Comparison of ENCODE assay signal across 18 mouse cellular contexts in genomic region chr4:124774429-124774828, GRCm38 (mm10). TPM values are rescaled to one million over a fixed set of nuclear protein-coding genes. Genes with fewer than 3 reads are reported as not detected.
DNase-seq lines count a peak whose midpoint lies in the region; ATAC-seq and TF ChIP-seq lines count a peak whose summit lies in the region.
"Had no signal": no experiment of that assay in that cellular context is flagged by ENCODE, and none has a peak within 500 bp of the region (broad histone marks: within the 10 kb centered on the region; RNA-seq: fewer than 3 reads in every experiment).

No protein-coding gene starts in this region.

- peaks cover 8% of the 10 kb centered on the region; the same call in 1 of the 2 replicates for H3K36me3 ChIP-seq in stomach, embryonic 15.5 days
- peaks cover 5% of the 10 kb centered on the region; the same call in 1 of the 2 replicates for H3K36me3 ChIP-seq in stomach, postnatal 0 days (ENCODE audit: control insufficient read depth, insufficient read depth, low read length)
- peaks cover 74% of the 10 kb centered on the region for H3K36me3 ChIP-seq in erythroblast, embryonic 14.5 days (ENCODE audit: control insufficient read depth)
- H3K36me3 ChIP-seq in liver, embryonic 16.5 days (ENCODE audit: control insufficient read depth, insufficient read depth): peaks cover 6% of the 10 kb centered on the region

- 53% methylated on average over 2 of the region's 2 CpGs for WGBS in stomach, embryonic 15.5 days
- WGBS in stomach, postnatal 0 days: 70% methylated on average over 2 of the region's 2 CpGs
- 20% methylated on average over 2 of the region's 2 CpGs for WGBS in liver, embryonic 16.5 days (ENCODE audit: insufficient replicate concordance)

- H3K27ac ChIP-seq in stomach, embryonic 15.5 days: no peak overlapping the region
- no peak overlapping the region for H3K27ac ChIP-seq in stomach, postnatal 0 days (replicated peaks)
- H3K27ac ChIP-seq in liver, embryonic 16.5 days (ENCODE audit: low read length): peak overlapping the region; percentile 95
- H3K27ac ChIP-seq: hindbrain, embryonic 10.5 days; macrophage; midbrain, embryonic 15.5 days had no signal

- H3K9ac ChIP-seq in stomach, embryonic 15.5 days: no peak overlapping the region
- no peak overlapping the region for H3K9ac ChIP-seq in stomach, postnatal 0 days (ENCODE audit: low read length)
- peak overlapping the region; percentile 57 for H3K9ac ChIP-seq in liver, embryonic 16.5 days (ENCODE audit: low read depth, low read length)
- H3K9ac ChIP-seq: midbrain, embryonic 15.5 days had no signal

- no peak for DNase-seq in stomach, postnatal 0 days (ENCODE audit: low spot score)
- DNase-seq in cerebellum, postnatal 14 days: no peak
- no peak for DNase-seq in cerebellum, adult 11-12 months
- no peak for DNase-seq in cerebellum, postnatal 36 days
- DNase-seq: adrenal gland, postnatal 25 days; cerebellum, adult 2 months; gastrocnemius, postnatal 10 days; kidney, adult 11 months; kidney, postnatal 25 days; left cerebral cortex, postnatal 4 days; lung, adult 2 months; thymus, adult 2 months had no signal

- no peaks in the 10 kb centered on the region for H3K9me3 ChIP-seq in stomach, embryonic 15.5 days
- no peaks in the 10 kb centered on the region for H3K9me3 ChIP-seq in stomach, postnatal 0 days (ENCODE audit: control insufficient read depth, low read length)
- H3K9me3 ChIP-seq in erythroblast, embryonic 14.5 days (ENCODE audit: control insufficient read depth, low read length): no peaks in the 10 kb centered on the region
- H3K9me3 ChIP-seq in liver, embryonic 16.5 days (replicated peaks; ENCODE audit: control insufficient read depth, low read length): no peaks in the 10 kb centered on the region
- H3K9me3 ChIP-seq: hindbrain, embryonic 10.5 days; midbrain, embryonic 15.5 days had no signal

- TF ChIP-seq CTCF in stomach, postnatal 0 days (IDR thresholded peaks at IDR 0.05; ENCODE audit: low read depth): no peak

- H3K4me2 ChIP-seq in stomach, embryonic 15.5 days: no peak overlapping the region
- no peak overlapping the region for H3K4me2 ChIP-seq in stomach, postnatal 0 days (replicated peaks; ENCODE audit: low read depth)
- H3K4me2 ChIP-seq in liver, embryonic 16.5 days (ENCODE audit: low read depth, low read length): peak overlapping the region; percentile 68
- H3K4me2 ChIP-seq: midbrain, embryonic 15.5 days had no signal

- ATAC-seq in stomach, embryonic 15.5 days (ENCODE audit: insufficient read depth, low FRiP score, low read depth): peak; percentile 77; the same call in 1 of the 2 replicates
- ATAC-seq in stomach, postnatal 0 days (ENCODE audit: low FRiP score, low TSS enrichment): no peak
- ATAC-seq in liver, embryonic 16.5 days (ENCODE audit: low read depth): peak; percentile 97
- ATAC-seq: midbrain, embryonic 15.5 days had no signal

- H3K4me3 ChIP-seq in stomach, embryonic 15.5 days (replicated peaks): no peak overlapping the region
- H3K4me3 ChIP-seq in stomach, postnatal 0 days (ENCODE audit: low read depth, low read length): no peak overlapping the region
- peak overlapping the region; percentile 47 for H3K4me3 ChIP-seq in erythroblast, embryonic 14.5 days (replicated peaks)
- H3K4me3 ChIP-seq in liver, embryonic 16.5 days (ENCODE audit: low read depth, low read length): peak overlapping the region; percentile 40
- H3K4me3 ChIP-seq: hindbrain, embryonic 10.5 days; midbrain, embryonic 15.5 days had no signal

- H3K27me3 ChIP-seq in stomach, embryonic 15.5 days (replicated peaks): no peaks in the 10 kb centered on the region
- H3K27me3 ChIP-seq in stomach, postnatal 0 days (ENCODE audit: control insufficient read depth, insufficient read depth, low read length): no peaks in the 10 kb centered on the region
- no peaks in the 10 kb centered on the region for H3K27me3 ChIP-seq in erythroblast, embryonic 14.5 days (ENCODE audit: control insufficient read depth)
- no peaks in the 10 kb centered on the region for H3K27me3 ChIP-seq in liver, embryonic 16.5 days (ENCODE audit: control insufficient read depth, insufficient read depth, low read depth, low read length)
- H3K27me3 ChIP-seq: midbrain, embryonic 15.5 days had no signal

- peaks cover 4% of the 10 kb centered on the region; the same call in 1 of the 2 replicates for H3K4me1 ChIP-seq in stomach, embryonic 15.5 days
- H3K4me1 ChIP-seq in stomach, postnatal 0 days (replicated peaks; ENCODE audit: control insufficient read depth, insufficient read depth): no peaks in the 10 kb centered on the region
- H3K4me1 ChIP-seq in erythroblast, embryonic 14.5 days (ENCODE audit: control insufficient read depth): peaks cover 67% of the 10 kb centered on the region
- peaks cover 51% of the 10 kb centered on the region for H3K4me1 ChIP-seq in liver, embryonic 16.5 days (ENCODE audit: control insufficient read depth, low read depth, low read length)
- H3K4me1 ChIP-seq: hindbrain, embryonic 10.5 days; midbrain, embryonic 15.5 days had no signal

- no peak for TF ChIP-seq EP300 in stomach, postnatal 0 days (optimal IDR thresholded peaks at IDR 0.05)

RNA-seq across cellular contexts. Expression of gene Mtf1, which starts 27.5 kb away (rescaled TPM):
- 11.7 and 13.2 TPM in 2 replicates for polyA plus RNA-seq in stomach, embryonic 15.5 days (2015; fragmentation: Nextera tagmentation; extraction: Ambion mirVana)
- polyA plus RNA-seq in stomach, postnatal 0 days (2015; fragmentation: Nextera tagmentation; extraction: Ambion mirVana): 10.6 and 11.6 TPM in 2 replicates
- polyA plus RNA-seq in erythroblast, embryonic 14.5 days (2012): 3.1 and 3.6 TPM in 2 replicates
- 8.5 and 10.1 TPM in 2 replicates for polyA plus RNA-seq in liver, embryonic 16.5 days (2015; fragmentation: Nextera tagmentation; extraction: Ambion mirVana)

RNA-seq across cellular contexts. Expression of gene Inpp5b, which starts 32.8 kb away (rescaled TPM):
- 27.1 and 31.6 TPM in 2 replicates for polyA plus RNA-seq in stomach, embryonic 15.5 days (2015; fragmentation: Nextera tagmentation; extraction: Ambion mirVana)
- polyA plus RNA-seq in stomach, postnatal 0 days (2015; fragmentation: Nextera tagmentation; extraction: Ambion mirVana): 23.5 and 24.8 TPM in 2 replicates
- polyA plus RNA-seq in erythroblast, embryonic 14.5 days (2012): 1.5 and 2.5 TPM in 2 replicates
- polyA plus RNA-seq in liver, embryonic 16.5 days (2015; fragmentation: Nextera tagmentation; extraction: Ambion mirVana): 32.7 and 39.1 TPM in 2 replicates

RNA-seq across cellular contexts. Expression of gene Sf3a3, which starts 59.9 kb away (rescaled TPM):
- polyA plus RNA-seq in stomach, embryonic 15.5 days (2015; fragmentation: Nextera tagmentation; extraction: Ambion mirVana): 133 and 140 TPM in 2 replicates
- polyA plus RNA-seq in stomach, postnatal 0 days (2015; fragmentation: Nextera tagmentation; extraction: Ambion mirVana): 58.7 and 63.5 TPM in 2 replicates
- polyA plus RNA-seq in erythroblast, embryonic 14.5 days (2012): 2.5 and 3.6 TPM in 2 replicates
- 49.4 and 54.4 TPM in 2 replicates for polyA plus RNA-seq in liver, embryonic 16.5 days (2015; fragmentation: Nextera tagmentation; extraction: Ambion mirVana)

Comparison
In these comparisons a context has a peak if more than half of its experiments do, and no peak if none do; other contexts are left out.
1. H3K4me3 ChIP-seq: peak in erythroblast, embryonic 14.5 days (single experiment) and liver, embryonic 16.5 days (single experiment); none in stomach, embryonic 15.5 days (single experiment) and stomach, postnatal 0 days (single experiment).
2. RNA of gene Sf3a3, which starts 59.9 kb away (polyA plus RNA-seq): 133 to 140 TPM in stomach, embryonic 15.5 days, 58.7 to 63.5 TPM in stomach, postnatal 0 days and 49.4 to 54.4 TPM in liver, embryonic 16.5 days; 2.5 to 3.6 TPM in erythroblast, embryonic 14.5 days; every median in the first group is over 10 times any median in the second.